ENCODE assay signal across 20 mouse cellular contexts in the genomic region with DNA sequence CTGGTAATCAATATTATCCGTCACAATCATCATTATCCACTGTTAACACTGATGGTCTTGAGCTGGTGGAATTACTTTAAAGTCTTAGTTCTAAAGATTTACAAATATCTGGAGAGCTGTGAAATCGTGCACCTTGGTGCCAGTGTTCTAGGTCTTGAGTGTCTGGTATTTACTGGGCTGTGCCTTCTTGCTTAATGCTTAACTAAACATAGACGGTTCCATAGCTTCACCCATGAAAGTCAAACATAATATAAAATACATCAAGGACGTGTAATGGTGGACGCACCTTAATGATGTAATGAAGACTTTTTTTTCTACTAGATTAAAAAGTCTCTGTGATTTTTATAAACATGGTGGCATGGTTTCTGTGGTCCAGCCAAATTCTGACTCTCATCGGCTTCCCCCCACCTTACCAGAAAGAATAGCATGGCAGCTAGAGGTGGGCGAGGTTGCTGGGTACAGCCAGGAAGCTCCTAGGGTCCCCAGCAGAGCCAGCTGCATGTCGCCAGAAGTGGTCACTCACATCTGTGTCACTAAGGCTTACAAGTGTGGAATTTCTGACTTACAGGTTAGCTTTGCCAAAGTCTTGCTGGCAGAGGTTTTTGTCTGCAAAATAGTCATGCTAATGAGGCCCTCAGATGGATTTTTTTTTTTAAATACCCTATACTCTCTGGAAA.
"Had no signal": no experiment of that assay in that cellular context is flagged by ENCODE, and none has a peak within 500 bp of the region (broad histone marks: within the 10 kb centered on the region; RNA-seq: fewer than 3 reads in every experiment).

No protein-coding gene starts in this region.

- H3K36me3 ChIP-seq: heart, embryonic 13.5 days; heart, embryonic 15.5 days; hindbrain, embryonic 13.5 days; hindbrain, embryonic 15.5 days; kidney, embryonic 15.5 days; limb, embryonic 13.5 days; limb, embryonic 15.5 days had no signal

- H3K9me3 ChIP-seq: heart, embryonic 13.5 days; heart, embryonic 15.5 days; hindbrain, embryonic 13.5 days; hindbrain, embryonic 15.5 days; kidney, embryonic 15.5 days; limb, embryonic 13.5 days; limb, embryonic 15.5 days had no signal

- DNase-seq: forebrain, postnatal 0 days; kidney, adult 11 months; kidney, adult 2 months; kidney, adult 9 months; kidney, postnatal 14 days; kidney, postnatal 36 days; layer of hippocampus, adult 9-11 months; layer of hippocampus, postnatal 36 days; left cerebral cortex, postnatal 4 days had no signal

- H3K4me1 ChIP-seq: heart, embryonic 13.5 days; heart, embryonic 15.5 days; hindbrain, embryonic 13.5 days; hindbrain, embryonic 15.5 days; kidney, embryonic 15.5 days; limb, embryonic 13.5 days; limb, embryonic 15.5 days had no signal

- H3K4me2 ChIP-seq: heart, embryonic 11.5 days; heart, embryonic 13.5 days; heart, embryonic 15.5 days; hindbrain, embryonic 13.5 days; hindbrain, embryonic 15.5 days; kidney, embryonic 15.5 days; limb, embryonic 13.5 days; limb, embryonic 15.5 days had no signal

- H3K9ac ChIP-seq: forebrain, postnatal 0 days; heart, embryonic 13.5 days; heart, embryonic 15.5 days; hindbrain, embryonic 13.5 days; hindbrain, embryonic 15.5 days; kidney, embryonic 15.5 days; limb, embryonic 13.5 days; limb, embryonic 15.5 days had no signal

- H3K27me3 ChIP-seq: heart, embryonic 13.5 days; heart, embryonic 15.5 days; hindbrain, embryonic 13.5 days; hindbrain, embryonic 15.5 days; kidney, embryonic 15.5 days; limb, embryonic 13.5 days; limb, embryonic 15.5 days had no signal

- H3K27ac ChIP-seq: heart, embryonic 13.5 days; heart, embryonic 15.5 days; hindbrain, embryonic 13.5 days; hindbrain, embryonic 15.5 days; hindbrain, postnatal 0 days; kidney, embryonic 15.5 days; kidney, postnatal 0 days; limb, embryonic 13.5 days; limb, embryonic 15.5 days had no signal

- ATAC-seq: forebrain, postnatal 0 days; hindbrain, postnatal 0 days; intestine, embryonic 16.5 days had no signal

- H3K4me3 ChIP-seq: heart, embryonic 13.5 days; heart, embryonic 15.5 days; hindbrain, embryonic 13.5 days; hindbrain, embryonic 15.5 days; kidney, embryonic 15.5 days; limb, embryonic 13.5 days; limb, embryonic 15.5 days had no signal
